Mouse (Mus musculus) intestine, embryonic 14.5 days (tissue): ENCODE measurements at regions not wholly inside any gene's neighbourhood (a gene's known extent, or its start where the extent isn't known, plus 50 kb on each side); places are given as distances from the start of the nearest gene placed in this dataset.

Source experiments
- ATAC-seq: fragments of 200-750 bp; cut with Nextera tagmentation; replicated peaks from 2 replicates; pipeline ENCODE4 v1.8.0; 2017; ENCODE audit warnings: low read depth, moderate number of reproducible peaks, moderate TSS enrichment, moderate library complexity; ENCODE audit not compliant: low FRiP score, low TSS enrichment
- DNase-seq: peaks from one replicate; pipeline ENCODE4 v3.0.0-alpha.2; 2018; ENCODE audit warnings: low spot score
- H3K27ac ChIP-seq: fragments of 300-500 bp; sonication (generic); 2 replicates; pipeline ENCODE4 v1.5.1; 2014; ENCODE audit warnings: low read depth, mild to moderate bottlenecking, control low read depth
- H3K27me3 ChIP-seq: fragments of 300-500 bp; sonication (generic); replicated peaks from 2 replicates; pipeline ENCODE4 v1.6.1; 2014; ENCODE audit warnings: low read length, control low read depth; ENCODE audit not compliant: control insufficient read depth, insufficient read depth
- H3K36me3 ChIP-seq: fragments of 300-500 bp; sonication (generic); 2 replicates; pipeline ENCODE4 v1.6.1; 2014; ENCODE audit warnings: low read length, control low read depth; ENCODE audit not compliant: control insufficient read depth, insufficient read depth
- H3K4me1 ChIP-seq: fragments of 300-500 bp; sonication (generic); replicated peaks from 2 replicates; pipeline ENCODE4 v1.6.1; 2014; ENCODE audit warnings: low read length, control low read depth, mixed read lengths; ENCODE audit not compliant: control insufficient read depth, insufficient read depth
- H3K4me2 ChIP-seq: fragments of 300-500 bp; sonication (generic); 2 replicates; pipeline ENCODE4 v1.6.1; 2014; ENCODE audit warnings: low read length
- H3K4me3 ChIP-seq: fragments of 300-500 bp; sonication (generic); 2 replicates; pipeline ENCODE4 v1.5.1; 2014; ENCODE audit warnings: low read depth, low read length, control low read depth, mixed read lengths
- H3K9ac ChIP-seq: fragments of 300-500 bp; sonication (generic); 2 replicates; pipeline ENCODE4 v1.6.1; 2014; ENCODE audit warnings: mild to moderate bottlenecking, low read length
- H3K9me3 ChIP-seq: fragments of 300-500 bp; sonication (generic); 2 replicates; pipeline ENCODE4 v1.6.1; 2016; ENCODE audit warnings: low read length, control low read depth; ENCODE audit not compliant: control insufficient read depth
- WGBS: fragments of 180-500 bp; shearing (Covaris S2); extraction: QIAGEN DNeasy Blood & Tissue Kit; methylation state at CpG from one replicate; pipeline ENCODE4 v1.1.7; 2014; 5-methylcytosine and 5-hydroxymethylcytosine counted together

GRCm38 (mm10) chr8:26504319-26505035 is 385.1 kb downstream of the Gm45692 start:
- H3K4me2 ChIP-seq, result no peak overlapping the region
- H3K9me3 ChIP-seq, result no peaks in the 10 kb centered on the region
- no peaks in the 10 kb centered on the region for H3K36me3 ChIP-seq
- WGBS, result 31% methylated on average over 16 of the region's 16 CpGs
- H3K9ac ChIP-seq, result no peak overlapping the region
- H3K27ac ChIP-seq, result no peak overlapping the region
- ATAC-seq, result no peak
- no peak overlapping the region for H3K4me3 ChIP-seq
- peaks cover 16% of the 10 kb centered on the region; the same call in 1 of the 2 replicates for H3K4me1 ChIP-seq
- peak; percentile 61 for DNase-seq
- H3K27me3 ChIP-seq, result 0 out of 2 replicates have a peak, but pooled peaks cover 2% of the 10 kb centered on the region

GRCm38 (mm10) chr8:26507611-26508070 is 388.3 kb downstream of the Gm45692 start:
- 0 out of 2 replicates have a peak, but pooled peaks cover 2% of the 10 kb centered on the region for H3K27me3 ChIP-seq
- peaks cover 16% of the 10 kb centered on the region; the same call in 1 of the 2 replicates for H3K4me1 ChIP-seq
- DNase-seq (peak; percentile 67), ATAC-seq (peak; percentile 76)
- no peak overlapping the region for H3K27ac ChIP-seq
- no peaks in the 10 kb centered on the region for H3K36me3 ChIP-seq
- H3K4me2 ChIP-seq, result 0 out of 2 replicates have a peak overlapping the region, but pooled peaks have one; percentile 16
- no peaks in the 10 kb centered on the region for H3K9me3 ChIP-seq
- no peak overlapping the region for H3K9ac ChIP-seq
- H3K4me3 ChIP-seq, result no peak overlapping the region
- WGBS, result 14% methylated on average over 12 of the region's 12 CpGs

DNA sequence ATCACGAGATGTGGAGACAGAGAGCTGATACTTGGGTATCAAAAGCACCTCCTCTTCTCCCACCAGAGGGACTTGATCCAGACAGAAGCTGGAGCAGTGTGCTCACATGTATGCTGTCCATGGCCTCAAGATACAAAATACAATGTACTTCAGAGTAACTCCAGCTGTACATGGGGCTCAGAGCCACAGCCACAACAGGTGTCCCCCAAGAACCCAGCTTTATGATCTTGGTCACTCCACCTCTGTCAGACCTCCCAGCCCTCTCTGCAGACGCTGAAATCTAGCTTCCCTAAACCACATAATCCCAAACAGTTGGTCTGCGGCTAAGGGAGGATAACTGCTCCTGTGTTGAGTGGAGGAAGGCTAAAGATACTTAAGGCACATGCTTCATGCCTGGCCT is 389.9 kb downstream of the Gm45692 start:
- ATAC-seq, result no peak
- Histone ChIP-seq H3K9me3 (no peaks in the 10 kb centered on the region), H3K4me3 (no peak overlapping the region), H3K9ac (no peak overlapping the region), H3K4me2 (no peak overlapping the region), H3K4me1 (peaks cover 11% of the 10 kb centered on the region; the same call in 1 of the 2 replicates), H3K27ac (no peak overlapping the region), H3K36me3 (no peaks in the 10 kb centered on the region), H3K27me3 (0 out of 2 replicates have a peak, but pooled peaks cover 2% of the 10 kb centered on the region)
- DNase-seq, result no peak
- 64% methylated on average over 3 of the region's 3 CpGs for WGBS

DNA sequence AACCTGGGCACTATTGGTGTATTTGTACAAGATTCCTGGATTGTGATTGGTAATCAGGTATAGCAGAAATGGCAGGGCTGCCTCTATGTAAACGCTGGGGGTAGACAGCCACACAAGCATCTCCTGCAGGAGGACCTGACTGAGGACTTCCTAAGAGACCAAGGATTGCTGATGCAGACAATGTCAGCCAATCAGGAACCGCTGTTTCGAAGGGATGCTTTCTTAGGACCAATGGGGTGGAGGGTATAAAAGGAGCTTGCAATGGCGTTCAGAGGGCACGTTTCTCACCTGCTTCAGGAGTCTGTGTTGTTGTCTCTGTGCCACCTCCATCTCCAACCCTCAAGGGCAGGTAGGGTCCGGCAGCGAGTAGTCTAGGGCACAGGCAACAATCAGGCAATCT is 393.7 kb downstream of the Gm45692 start:
- no peak overlapping the region for H3K9ac ChIP-seq
- 0 out of 2 replicates have a peak, but pooled peaks cover 2% of the 10 kb centered on the region for H3K27me3 ChIP-seq
- H3K36me3 ChIP-seq, result no peaks in the 10 kb centered on the region
- no peak overlapping the region for H3K4me2 ChIP-seq
- ATAC-seq (no peak), DNase-seq (peak; percentile 32)
- 84% methylated on average over 7 of the region's 7 CpGs for WGBS
- no peaks in the 10 kb centered on the region for H3K9me3 ChIP-seq
- no peak overlapping the region for H3K4me3 ChIP-seq
- H3K4me1 ChIP-seq, result 0 out of 2 replicates have a peak, but pooled peaks cover 3% of the 10 kb centered on the region
- H3K27ac ChIP-seq, result no peak overlapping the region

DNA sequence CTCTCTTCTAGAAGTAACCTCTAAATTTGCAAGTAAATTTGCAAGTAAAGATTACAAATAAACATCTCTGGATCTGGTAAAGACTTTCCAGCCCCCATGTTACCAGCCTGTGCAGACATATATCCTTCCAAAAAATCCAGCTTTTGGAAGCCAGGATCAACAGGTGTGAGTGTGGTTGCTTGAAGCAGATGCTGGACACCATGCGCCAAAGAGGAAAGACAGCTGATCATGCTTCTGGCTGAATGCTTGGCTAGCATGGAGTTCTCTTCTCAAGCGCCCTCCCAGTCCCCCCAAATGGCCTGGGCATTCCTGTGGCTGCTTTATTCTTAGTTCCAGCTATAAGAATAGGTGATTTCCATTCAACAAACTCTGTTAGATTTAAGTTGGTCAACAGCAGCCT is 404.9 kb downstream of the Gm45692 start:
- H3K27ac ChIP-seq, result no peak overlapping the region
- 90% methylated on average over 2 of the region's 2 CpGs for WGBS
- no peak for DNase-seq
- no peak overlapping the region for H3K4me2 ChIP-seq
- no peak overlapping the region for H3K4me3 ChIP-seq
- no peaks in the 10 kb centered on the region for H3K36me3 ChIP-seq
- H3K4me1 ChIP-seq, result no peaks in the 10 kb centered on the region
- no peak overlapping the region for H3K9ac ChIP-seq
- H3K27me3 ChIP-seq, result no peaks in the 10 kb centered on the region
- no peak for ATAC-seq
- no peaks in the 10 kb centered on the region for H3K9me3 ChIP-seq

GRCm38 (mm10) chr8:26526474-26527185 is 407.3 kb downstream of the Gm45692 start:
- Histone ChIP-seq H3K36me3 (no peaks in the 10 kb centered on the region), H3K4me2 (no peak overlapping the region), H3K9me3 (no peaks in the 10 kb centered on the region), H3K27ac (no peak overlapping the region), H3K9ac (no peak overlapping the region), H3K4me3 (no peak overlapping the region), H3K4me1 (no peaks in the 10 kb centered on the region), H3K27me3 (no peaks in the 10 kb centered on the region)
- 29% methylated on average over 10 of the region's 10 CpGs for WGBS
- DNase-seq (no peak), ATAC-seq (no peak)

GRCm38 (mm10) chr8:26527186-26527580 is 407.8 kb downstream of the Gm45692 start:
- H3K4me1 ChIP-seq, result no peaks in the 10 kb centered on the region
- H3K9me3 ChIP-seq, result no peaks in the 10 kb centered on the region
- no peak overlapping the region for H3K4me2 ChIP-seq
- no peak for DNase-seq
- no peak overlapping the region for H3K4me3 ChIP-seq
- WGBS, result 35% methylated on average over 5 of the region's 5 CpGs
- H3K27ac ChIP-seq, result no peak overlapping the region
- no peaks in the 10 kb centered on the region for H3K36me3 ChIP-seq
- no peaks in the 10 kb centered on the region for H3K27me3 ChIP-seq
- no peak for ATAC-seq
- H3K9ac ChIP-seq, result no peak overlapping the region

- Histone ChIP-seq H3K4me3 (no peak overlapping the region), H3K36me3 (no peaks in the 10 kb centered on the region), H3K27me3 (no peaks in the 10 kb centered on the region), H3K9ac (no peak overlapping the region), H3K9me3 (no peaks in the 10 kb centered on the region), H3K4me1 (no peaks in the 10 kb centered on the region), H3K4me2 (no peak overlapping the region), H3K27ac (no peak overlapping the region)
- ATAC-seq, result no peak
- WGBS, result 30% methylated on average over 8 of the region's 8 CpGs
- DNase-seq, result no peak
Observed at GRCm38 (mm10) chr8:26529921-26530320, 410.6 kb downstream of the Gm45692 start.
